25 mouse cellular contexts compared by ENCODE assay signal in the genomic region with DNA sequence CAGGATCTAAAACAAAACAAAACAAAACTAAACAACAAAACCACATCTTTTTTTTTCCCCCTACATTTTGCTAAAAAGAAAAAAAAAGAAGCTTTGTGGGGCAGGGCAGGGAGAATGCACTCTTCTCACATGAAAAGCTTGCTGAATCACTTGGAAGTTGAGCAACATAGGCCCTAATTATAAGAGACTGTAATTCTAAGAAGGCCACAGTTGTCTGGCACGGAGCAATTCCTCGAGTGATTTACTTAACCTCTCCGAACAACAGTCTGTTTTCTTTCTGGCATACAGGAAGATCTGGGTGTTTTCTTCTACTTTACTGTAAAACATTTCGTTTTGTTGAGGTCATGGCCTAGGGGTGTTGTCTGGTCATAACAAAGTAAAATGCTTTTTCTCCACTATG.
A peak's percentile ranks its signal among the peaks of the same experiment; 100 is the strongest.
DNase-seq lines count a peak whose midpoint lies in the region; ATAC-seq and TF ChIP-seq lines count a peak whose summit lies in the region.
"Had no signal": no experiment of that assay in that cellular context is flagged by ENCODE, and none has a peak within 500 bp of the region (broad histone marks: within the 10 kb centered on the region; RNA-seq: fewer than 3 reads in every experiment).

No protein-coding gene starts in this region.

- no peaks in the 10 kb centered on the region for H3K79me3 ChIP-seq in C2C12 (ENCODE audit: low read depth)

- H3K4me1 ChIP-seq in embryonic fibroblast, embryonic 13.5 days (ENCODE audit: control insufficient read depth, insufficient read depth, low read length): no peaks in the 10 kb centered on the region
- peaks cover 2% of the 10 kb centered on the region for H3K4me1 ChIP-seq in midbrain, embryonic 16.5 days (ENCODE audit: control insufficient read depth, insufficient read depth, low read length)
- H3K4me1 ChIP-seq: limb, embryonic 13.5 days; liver, embryonic 13.5 days had no signal

- no peak overlapping the region for H3K4me2 ChIP-seq in midbrain, embryonic 16.5 days (ENCODE audit: low read length)
- H3K4me2 ChIP-seq: forebrain, embryonic 13.5 days; limb, embryonic 13.5 days; liver, embryonic 13.5 days; lung, embryonic 14.5 days; midbrain, embryonic 11.5 days; neural tube, embryonic 12.5 days had no signal

- no peak for ATAC-seq in CD4-positive, CD25-positive, alpha-beta regulatory T cell, adult 4 months
- no peak for ATAC-seq in midbrain, embryonic 16.5 days
- ATAC-seq: forebrain, embryonic 13.5 days had no signal

- H3K4me3 ChIP-seq in C2C12 (ENCODE audit: insufficient read depth, poor library complexity, severe bottlenecking): no peak overlapping the region
- H3K4me3 ChIP-seq in embryonic fibroblast, embryonic 13.5 days (ENCODE audit: insufficient read depth, low read length): no peak overlapping the region
- H3K4me3 ChIP-seq in midbrain, embryonic 16.5 days (ENCODE audit: low read depth, low read length): no peak overlapping the region
- H3K4me3 ChIP-seq: forebrain, embryonic 13.5 days; layer of hippocampus, adult 2 months; limb, embryonic 13.5 days; liver, embryonic 13.5 days; neural tube, embryonic 12.5 days had no signal

- DNase-seq in adrenal gland, adult 8-10 months: peak; percentile 26
- no peak for DNase-seq in adrenal gland, postnatal 25 days
- peak; percentile 9 for DNase-seq in kidney, adult 9 months
- DNase-seq in kidney, adult 11 months: no peak
- DNase-seq: cerebellum, adult 11 months; cerebellum, postnatal 25 days; embryo, embryonic 11 days; gastrocnemius, postnatal 14 days; heart, postnatal 10 days; layer of hippocampus, postnatal 36 days; liver, embryonic 13.5 days; lung, embryonic 14.5 days; right cerebral cortex, postnatal 4 days; thymus, postnatal 36 days had no signal

- peak overlapping the region; percentile 58 for H3K27ac ChIP-seq in embryonic fibroblast, embryonic 13.5 days (ENCODE audit: insufficient read depth, low read length)
- H3K27ac ChIP-seq in midbrain, embryonic 16.5 days (ENCODE audit: low read length): no peak overlapping the region
- H3K27ac ChIP-seq: forebrain, embryonic 13.5 days; limb, embryonic 13.5 days; liver, embryonic 13.5 days; macrophage; neural tube, embryonic 12.5 days; stomach, postnatal 0 days had no signal

- H3K79me2 ChIP-seq in C2C12 (ENCODE audit: control insufficient read depth, insufficient read depth): no peaks in the 10 kb centered on the region

- no peak overlapping the region for H3ac ChIP-seq in C2C12 (ENCODE audit: control insufficient read depth, insufficient read length, low read depth)

- no peak overlapping the region for H3K9ac ChIP-seq in midbrain, embryonic 16.5 days (ENCODE audit: low read depth, low read length)
- H3K9ac ChIP-seq: forebrain, embryonic 13.5 days; limb, embryonic 13.5 days; liver, embryonic 13.5 days; lung, embryonic 14.5 days; neural tube, embryonic 12.5 days had no signal

- no peaks in the 10 kb centered on the region for H3K27me3 ChIP-seq in C2C12 (ENCODE audit: control insufficient read depth, insufficient read depth, insufficient read length)
- no peaks in the 10 kb centered on the region for H3K27me3 ChIP-seq in midbrain, embryonic 16.5 days (ENCODE audit: control insufficient read depth, insufficient read depth, low read depth, low read length)
- H3K27me3 ChIP-seq: forebrain, embryonic 13.5 days; limb, embryonic 13.5 days; liver, embryonic 13.5 days; neural tube, embryonic 12.5 days had no signal

- TF ChIP-seq POLR2A in embryonic fibroblast, embryonic 13.5 days (IDR thresholded peaks at IDR 0.05; ENCODE audit: low read depth, low read length): no peak

- no peaks in the 10 kb centered on the region for H3K9me3 ChIP-seq in midbrain, embryonic 16.5 days (replicated peaks; ENCODE audit: control insufficient read depth, low read length, poor library complexity, severe bottlenecking)
- H3K9me3 ChIP-seq: forebrain, embryonic 13.5 days; limb, embryonic 13.5 days; liver, embryonic 13.5 days; neural tube, embryonic 12.5 days had no signal

- TF ChIP-seq CTCF in C2C12 (IDR thresholded peaks at IDR 0.05; ENCODE audit: control insufficient read depth, insufficient read depth, insufficient read length): no peak
- TF ChIP-seq CTCF in embryonic fibroblast, embryonic 13.5 days (IDR thresholded peaks at IDR 0.05; ENCODE audit: borderline replicate concordance, insufficient read depth, low read length): no peak

- 82% methylated on average over 4 of the region's 4 CpGs for WGBS in midbrain, embryonic 16.5 days

- no peaks in the 10 kb centered on the region for H3K36me3 ChIP-seq in C2C12 (ENCODE audit: control insufficient read depth, insufficient read depth)
- H3K36me3 ChIP-seq in midbrain, embryonic 16.5 days (ENCODE audit: control insufficient read depth, insufficient read depth, low read length): no peaks in the 10 kb centered on the region
- H3K36me3 ChIP-seq: limb, embryonic 13.5 days; liver, embryonic 13.5 days; neural tube, embryonic 12.5 days had no signal

TF ChIP-seq in C2C12, 6 proteins besides CTCF, POLR2A, EP300 and RAD21:
- TF ChIP-seq CEBPB (IDR thresholded peaks at IDR 0.05; ENCODE audit: low read depth) (peak; percentile 57), MAX (IDR thresholded peaks at IDR 0.05) (no peak)

Comparison
In these comparisons a context has a peak if more than half of its experiments do, and no peak if none do; other contexts are left out.
1. DNase-seq: peak in adrenal gland, adult 8-10 months (single experiment) and kidney, adult 9 months (single experiment); none in adrenal gland, postnatal 25 days (single experiment) and kidney, adult 11 months (single experiment).